Mouse (Mus musculus) hindbrain, embryonic 10.5 days (tissue): ENCODE measurements around the gene Angptl2. TPM values are rescaled to one million over a fixed set of nuclear protein-coding genes. Genes with fewer than 3 reads are reported as not detected.
"Not testable (repeated sequence)": the region's sequence is repeated elsewhere in the genome, so short reads cannot be mapped to it uniquely, and the experiment has no call there.

Source experiments
- DNase-seq: peaks from one replicate; pipeline ENCODE4 v3.0.0-alpha.2; 2017; ENCODE audit warnings: low spot score
- H3K27ac ChIP-seq: fragments of 300-500 bp; sonication (generic); 2 replicates; pipeline ENCODE4 v1.5.1; 2016; ENCODE audit warnings: mild to moderate bottlenecking, moderate library complexity
- H3K27me3 ChIP-seq: fragments of 300-500 bp; sonication (generic); 2 replicates; pipeline ENCODE4 v1.6.1; 2016; ENCODE audit warnings: mild to moderate bottlenecking; ENCODE audit not compliant: poor library complexity, insufficient read depth, severe bottlenecking
- H3K36me3 ChIP-seq: fragments of 300-500 bp; sonication (generic); 2 replicates; pipeline ENCODE4 v1.6.1; 2016; ENCODE audit warnings: mild to moderate bottlenecking, moderate library complexity
- H3K4me1 ChIP-seq: fragments of 300-500 bp; sonication (generic); replicated peaks from 2 replicates; pipeline ENCODE4 v1.6.1; 2016; ENCODE audit warnings: mild to moderate bottlenecking
- H3K4me3 ChIP-seq: fragments of 300-500 bp; sonication (generic); 2 replicates; pipeline ENCODE4 v1.5.1; 2016; ENCODE audit warnings: mild to moderate bottlenecking, moderate library complexity
- H3K9me3 ChIP-seq: fragments of 300-500 bp; sonication (generic); 2 replicates; pipeline ENCODE4 v1.6.1; 2016; ENCODE audit warnings: mild to moderate bottlenecking, moderate library complexity
- WGBS: fragments of 180-500 bp; shearing (Covaris S2); methylation state at CpG from one replicate; pipeline ENCODE4 v1.1.7; 2016; 5-methylcytosine and 5-hydroxymethylcytosine counted together
- polyA plus RNA-seq: library from polyadenylated mRNA; unstranded; fragments of >200 nt; fragmentation: Nextera tagmentation; extraction: Ambion mirVana; gene quantifications from 2 replicates; pipeline ENCODE4 v1.2.1, GENCODE M21; 2016

Gene Angptl2
- polyA plus RNA-seq, 1 experiment from 2014 or later, result 26.7 TPM

GRCm38 (mm10) chr2:33207069-33207468 lies 8.8 kb upstream of the Angptl2 start:
- H3K27ac ChIP-seq, result peak overlapping the region; percentile 54
- no peaks in the 10 kb centered on the region for H3K9me3 ChIP-seq
- no peaks in the 10 kb centered on the region for H3K36me3 ChIP-seq
- peaks cover 41% of the 10 kb centered on the region for H3K4me1 ChIP-seq
- no peak for DNase-seq
- WGBS, result 28% methylated on average over 4 of the region's 4 CpGs
- H3K27me3 ChIP-seq, result no peaks in the 10 kb centered on the region
- no peak overlapping the region for H3K4me3 ChIP-seq

- H3K4me1 ChIP-seq, result peaks cover 40% of the 10 kb centered on the region
- no peak overlapping the region for H3K27ac ChIP-seq
- no peaks in the 10 kb centered on the region for H3K9me3 ChIP-seq
- no peak for DNase-seq
- no peaks in the 10 kb centered on the region for H3K36me3 ChIP-seq
- no peak overlapping the region for H3K4me3 ChIP-seq
- no peaks in the 10 kb centered on the region for H3K27me3 ChIP-seq
- 90% methylated on average over 5 of the region's 5 CpGs for WGBS
Measured at GRCm38 (mm10) chr2:33208134-33208533, 7.7 kb upstream of the Angptl2 start.

GRCm38 (mm10) chr2:33210841-33211240 lies 5.0 kb upstream of the Angptl2 start:
- DNase-seq, result no peak
- Histone ChIP-seq H3K27me3 (no peaks in the 10 kb centered on the region), H3K4me1 (peaks cover 36% of the 10 kb centered on the region), H3K27ac (peak overlapping the region; percentile 23), H3K36me3 (no peaks in the 10 kb centered on the region), H3K9me3 (no peaks in the 10 kb centered on the region), H3K4me3 (no peak overlapping the region)
- WGBS, result 79% methylated on average over 2 of the region's 2 CpGs

GRCm38 (mm10) chr2:33211263-33211662 lies 4.6 kb upstream of the Angptl2 start:
- not testable (repeated sequence) for DNase-seq, H3K27me3 ChIP-seq, H3K9me3 ChIP-seq, H3K4me3 ChIP-seq, H3K36me3 ChIP-seq
- WGBS, result 77% methylated on average over 11 of the region's 11 CpGs
- Histone ChIP-seq H3K27ac (peak overlapping the region; percentile 23; the same call in 1 of the 2 replicates), H3K4me1 (peaks cover 36% of the 10 kb centered on the region)

GRCm38 (mm10) chr2:33215177-33215699 lies 631 bp upstream of the Angptl2 start:
- Histone ChIP-seq H3K9me3 (no peaks in the 10 kb centered on the region), H3K27me3 (no peaks in the 10 kb centered on the region), H3K27ac (peak overlapping the region; percentile 96), H3K4me3 (peak overlapping the region; percentile 64), H3K36me3 (0 out of 2 replicates have a peak, but pooled peaks cover 2% of the 10 kb centered on the region), H3K4me1 (peaks cover 61% of the 10 kb centered on the region)
- WGBS, result 79% methylated on average over 5 of the region's 5 CpGs
- no peak for DNase-seq

- Histone ChIP-seq H3K4me3 (peak overlapping the region; percentile 64), H3K27ac (peak overlapping the region; percentile 96), H3K9me3 (no peaks in the 10 kb centered on the region), H3K4me1 (peaks cover 60% of the 10 kb centered on the region), H3K27me3 (no peaks in the 10 kb centered on the region), H3K36me3 (peaks cover 17% of the 10 kb centered on the region)
- WGBS, result 8% methylated on average over 18 of the region's 18 CpGs
- peak; percentile 18 for DNase-seq
Measured at GRCm38 (mm10) chr2:33216645-33217424, 966 bp downstream of the Angptl2 start.

GRCm38 (mm10) chr2:33217425-33217794 lies 1.5 kb downstream of the Angptl2 start:
- Histone ChIP-seq H3K4me1 (peaks cover 60% of the 10 kb centered on the region), H3K36me3 (peaks cover 23% of the 10 kb centered on the region), H3K27ac (peak overlapping the region; percentile 96), H3K27me3 (no peaks in the 10 kb centered on the region), H3K4me3 (peak overlapping the region; percentile 64), H3K9me3 (no peaks in the 10 kb centered on the region)
- DNase-seq, result no peak
- WGBS, result 58% methylated on average over 3 of the region's 3 CpGs

- Histone ChIP-seq H3K9me3 (no peaks in the 10 kb centered on the region), H3K4me3 (no peak overlapping the region), H3K36me3 (peaks cover 32% of the 10 kb centered on the region), H3K27me3 (no peaks in the 10 kb centered on the region), H3K4me1 (peaks cover 60% of the 10 kb centered on the region), H3K27ac (peak overlapping the region; percentile 13; the same call in 1 of the 2 replicates)
- DNase-seq, result no peak
- 70% methylated on average over 11 of the region's 11 CpGs for WGBS
Measured at GRCm38 (mm10) chr2:33218903-33219625, 3.2 kb downstream of the Angptl2 start.

- H3K36me3 ChIP-seq, result peaks cover 34% of the 10 kb centered on the region
- peaks cover 60% of the 10 kb centered on the region for H3K4me1 ChIP-seq
- 0 out of 2 replicates have a peak overlapping the region, but pooled peaks have one; percentile 25 for H3K27ac ChIP-seq
- H3K27me3 ChIP-seq, result no peaks in the 10 kb centered on the region
- DNase-seq, result peak; percentile 19
- no peaks in the 10 kb centered on the region for H3K9me3 ChIP-seq
- H3K4me3 ChIP-seq, result no peak overlapping the region
- WGBS, result 85% methylated on average over 4 of the region's 4 CpGs
Measured at GRCm38 (mm10) chr2:33219637-33220036, 3.8 kb downstream of the Angptl2 start.

- Histone ChIP-seq H3K27ac (0 out of 2 replicates have a peak overlapping the region, but pooled peaks have one; percentile 25), H3K4me3 (no peak overlapping the region), H3K27me3 (no peaks in the 10 kb centered on the region), H3K9me3 (no peaks in the 10 kb centered on the region), H3K4me1 (peaks cover 57% of the 10 kb centered on the region), H3K36me3 (peaks cover 40% of the 10 kb centered on the region)
- 83% methylated on average over 6 of the region's 6 CpGs for WGBS
- no peak for DNase-seq
Measured at GRCm38 (mm10) chr2:33220246-33220645, 4.4 kb downstream of the Angptl2 start.

GRCm38 (mm10) chr2:33220674-33221338 lies 4.9 kb downstream of the Angptl2 start:
- Histone ChIP-seq H3K27me3 (no peaks in the 10 kb centered on the region), H3K9me3 (no peaks in the 10 kb centered on the region), H3K4me1 (peaks cover 51% of the 10 kb centered on the region), H3K4me3 (no peak overlapping the region), H3K36me3 (peaks cover 41% of the 10 kb centered on the region), H3K27ac (no peak overlapping the region)
- 88% methylated on average over 10 of the region's 10 CpGs for WGBS
- DNase-seq, result no peak

GRCm38 (mm10) chr2:33221339-33221900 lies 5.6 kb downstream of the Angptl2 start:
- DNase-seq, result no peak
- Histone ChIP-seq H3K36me3 (peaks cover 41% of the 10 kb centered on the region), H3K4me3 (no peak overlapping the region), H3K27me3 (no peaks in the 10 kb centered on the region), H3K27ac (no peak overlapping the region), H3K9me3 (no peaks in the 10 kb centered on the region), H3K4me1 (peaks cover 50% of the 10 kb centered on the region)
- 92% methylated on average over 11 of the region's 11 CpGs for WGBS
